Mouse (Mus musculus) ES-Bruce4 (cell line): ENCODE measurements at regions not wholly inside any gene's neighbourhood (a gene's known extent, or its start where the extent isn't known, plus 50 kb on each side); places are given as distances from the start of the nearest gene placed in this dataset.

Experiments used
- H3K27ac ChIP-seq: 2 replicates; pipeline ENCODE4 v1.5.1; 2012; ENCODE audit warnings: low read length, inconsistent platforms; ENCODE audit not compliant: insufficient read depth
- H3K27me3 ChIP-seq: 2 replicates; pipeline ENCODE4 v1.6.1; 2012; ENCODE audit warnings: mild to moderate bottlenecking, low read length, inconsistent platforms; ENCODE audit not compliant: control insufficient read depth, poor library complexity, insufficient read depth, severe bottlenecking
- H3K36me3 ChIP-seq: 2 replicates; pipeline ENCODE4 v1.6.1; 2012; ENCODE audit warnings: inconsistent platforms, mild to moderate bottlenecking, low read length, moderate library complexity; ENCODE audit not compliant: control insufficient read depth, poor library complexity, insufficient read depth, severe bottlenecking
- H3K4me1 ChIP-seq: one replicate; pipeline ENCODE4 v1.8.1; 2011; ENCODE audit warnings: low read length; ENCODE audit not compliant: control insufficient read depth, insufficient read depth
- H3K4me3 ChIP-seq: 2 replicates; pipeline ENCODE4 v1.5.1; 2011; ENCODE audit warnings: low read depth, mild to moderate bottlenecking, low read length
- H3K9ac ChIP-seq: 2 replicates; pipeline ENCODE4 v1.6.1; 2012; ENCODE audit warnings: low read depth, mild to moderate bottlenecking, inconsistent platforms; ENCODE audit not compliant: poor library complexity, severe bottlenecking
- H3K9me3 ChIP-seq: replicated peaks from 2 replicates; pipeline ENCODE4 v1.6.1; 2012; ENCODE audit warnings: mild to moderate bottlenecking, low read length, inconsistent platforms; ENCODE audit not compliant: control insufficient read depth, poor library complexity, insufficient read depth, severe bottlenecking
- CTCF ChIP-seq: IDR thresholded peaks from one replicate; pipeline ENCODE4 v1.8.1; 2011; ENCODE audit warnings: low read depth, low read length
- EP300 ChIP-seq: IDR thresholded peaks from 2 replicates; pipeline ENCODE4 v1.6.1; 2011; ENCODE audit warnings: low read depth, low read length; ENCODE audit not compliant: insufficient read depth
- POLR2A ChIP-seq: IDR thresholded peaks from one replicate; pipeline ENCODE4 v1.8.1; 2011; ENCODE audit warnings: low read length; ENCODE audit not compliant: insufficient read depth

DNA sequence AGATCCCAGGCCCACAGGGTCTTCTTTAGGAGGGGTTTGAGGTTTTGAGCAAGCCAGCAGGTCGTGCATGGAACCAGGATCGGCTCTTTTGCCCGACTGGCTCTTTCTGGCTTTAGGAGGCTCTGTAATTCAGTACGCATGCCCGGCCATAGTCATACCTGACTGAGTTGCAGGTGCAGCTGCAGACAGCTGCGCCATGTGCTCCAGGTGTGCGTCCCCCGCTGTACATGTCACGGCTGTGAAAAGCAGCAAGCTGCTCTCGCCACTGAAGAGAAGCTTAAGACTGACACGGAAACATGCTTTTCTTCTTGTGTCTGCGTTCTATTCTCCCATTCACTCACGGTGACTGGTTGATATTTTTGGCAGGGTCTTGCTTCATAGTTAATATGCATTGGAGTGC is 123.2 kb upstream of the Satb1 start:
- no peaks in the 10 kb centered on the region for H3K36me3 ChIP-seq
- H3K9me3 ChIP-seq, result peaks cover 5% of the 10 kb centered on the region
- H3K9ac ChIP-seq, result no peak overlapping the region
- no peak overlapping the region for H3K4me3 ChIP-seq
- no peak overlapping the region for H3K27ac ChIP-seq
- no peaks in the 10 kb centered on the region for H3K4me1 ChIP-seq
- TF ChIP-seq CTCF, result no peak
- TF ChIP-seq EP300, result no peak
- no peaks in the 10 kb centered on the region; the same call in 1 of the 2 replicates for H3K27me3 ChIP-seq

GRCm38 (mm10) chr17:51937707-51938106 is 104.6 kb upstream of the Satb1 start:
- no peak overlapping the region for H3K4me3 ChIP-seq
- H3K9me3 ChIP-seq, result no peaks in the 10 kb centered on the region
- no peak overlapping the region for H3K9ac ChIP-seq
- TF ChIP-seq EP300 (no peak), CTCF (no peak), POLR2A (no peak)
- no peaks in the 10 kb centered on the region for H3K36me3 ChIP-seq
- H3K4me1 ChIP-seq, result no peaks in the 10 kb centered on the region
- no peak overlapping the region for H3K27ac ChIP-seq
- H3K27me3 ChIP-seq, result no peaks in the 10 kb centered on the region

DNA sequence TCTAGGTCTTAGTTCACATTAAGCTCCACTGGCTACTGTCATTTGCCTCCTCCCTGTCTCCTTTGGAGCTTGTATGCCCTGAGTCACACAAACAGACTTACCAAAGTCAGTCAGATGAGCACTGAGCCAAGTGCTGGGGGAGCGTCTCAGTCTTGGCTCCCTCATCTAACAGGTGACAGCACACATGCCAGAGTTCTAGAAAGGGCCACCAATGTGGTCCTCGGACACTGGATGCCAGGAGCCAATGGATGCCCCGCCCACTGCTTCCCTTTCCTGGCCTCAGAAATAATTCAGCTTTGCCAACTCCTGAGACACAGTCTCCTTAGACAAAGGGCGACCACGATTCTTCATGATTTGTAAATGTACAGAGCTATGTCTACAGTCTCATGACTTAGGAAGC is 103.0 kb upstream of the Satb1 start:
- Histone ChIP-seq H3K4me3 (no peak overlapping the region), H3K27me3 (no peaks in the 10 kb centered on the region), H3K27ac (no peak overlapping the region), H3K9ac (no peak overlapping the region), H3K36me3 (no peaks in the 10 kb centered on the region), H3K9me3 (no peaks in the 10 kb centered on the region), H3K4me1 (no peaks in the 10 kb centered on the region)
- no peak for TF ChIP-seq CTCF

DNA sequence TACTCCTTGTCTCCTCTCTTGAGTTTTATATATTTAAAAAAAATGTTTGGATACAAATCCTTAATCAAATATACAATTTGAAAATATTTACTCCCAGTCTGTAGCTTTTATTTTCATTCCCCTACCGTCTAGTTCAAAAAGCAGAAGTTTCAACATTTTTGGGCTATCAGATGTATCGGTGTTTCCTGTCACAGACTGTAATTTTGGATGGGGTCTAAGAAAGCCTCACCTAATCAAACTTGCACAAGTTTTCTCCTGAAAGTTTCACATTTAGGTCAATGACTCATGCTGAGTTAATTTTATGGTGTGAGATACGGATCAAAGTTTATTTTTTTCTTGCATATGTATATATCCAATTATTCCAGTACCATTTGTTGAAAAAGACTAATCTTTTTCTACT is 93.3 kb upstream of the Satb1 start:
- Histone ChIP-seq H3K27ac (no peak overlapping the region), H3K9ac (no peak overlapping the region), H3K4me1 (no peaks in the 10 kb centered on the region), H3K4me3 (no peak overlapping the region), H3K9me3 (no peaks in the 10 kb centered on the region), H3K36me3 (no peaks in the 10 kb centered on the region), H3K27me3 (no peaks in the 10 kb centered on the region)
- no peak for TF ChIP-seq POLR2A
- no peak for TF ChIP-seq EP300
- no peak for TF ChIP-seq CTCF

GRCm38 (mm10) chr17:51907031-51907430 is 73.9 kb upstream of the Satb1 start:
- Histone ChIP-seq H3K4me3 (no peak overlapping the region), H3K9ac (no peak overlapping the region), H3K27ac (no peak overlapping the region), H3K36me3 (no peaks in the 10 kb centered on the region), H3K9me3 (no peaks in the 10 kb centered on the region), H3K27me3 (no peaks in the 10 kb centered on the region), H3K4me1 (no peaks in the 10 kb centered on the region)
- TF ChIP-seq EP300, result no peak
- TF ChIP-seq POLR2A, result no peak
- TF ChIP-seq CTCF, result no peak

DNA sequence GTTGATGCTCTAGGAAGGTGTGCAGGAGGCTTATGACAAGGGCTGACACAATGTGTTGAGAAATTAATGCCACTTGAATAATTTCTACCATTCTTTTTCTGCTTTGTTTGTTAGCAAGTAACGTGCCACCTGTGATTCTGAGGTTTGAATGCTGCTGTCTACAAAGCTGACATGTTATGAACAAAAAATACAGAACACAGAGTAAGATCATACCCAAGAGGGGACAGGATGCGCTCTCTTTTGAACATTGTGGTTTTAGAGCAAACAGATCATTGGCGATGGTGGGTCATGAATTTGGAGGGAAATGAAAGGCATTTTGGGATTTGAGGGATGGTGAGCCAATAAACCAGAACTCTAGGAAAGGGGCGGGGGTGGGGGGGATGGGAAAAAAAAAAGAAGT is 73.3 kb upstream of the Satb1 start:
- no peak overlapping the region for H3K9ac ChIP-seq
- TF ChIP-seq CTCF, result no peak
- TF ChIP-seq EP300, result no peak
- TF ChIP-seq POLR2A, result no peak
- H3K27me3 ChIP-seq, result no peaks in the 10 kb centered on the region
- H3K36me3 ChIP-seq, result no peaks in the 10 kb centered on the region
- no peak overlapping the region for H3K4me3 ChIP-seq
- no peak overlapping the region for H3K27ac ChIP-seq
- no peaks in the 10 kb centered on the region for H3K9me3 ChIP-seq
- no peaks in the 10 kb centered on the region for H3K4me1 ChIP-seq

GRCm38 (mm10) chr17:51903885-51904284 is 70.8 kb upstream of the Satb1 start:
- Histone ChIP-seq H3K4me1 (no peaks in the 10 kb centered on the region), H3K9ac (no peak overlapping the region), H3K36me3 (no peaks in the 10 kb centered on the region), H3K27ac (no peak overlapping the region), H3K4me3 (no peak overlapping the region), H3K9me3 (no peaks in the 10 kb centered on the region), H3K27me3 (no peaks in the 10 kb centered on the region)
- TF ChIP-seq CTCF, result no peak
- no peak for TF ChIP-seq EP300
- TF ChIP-seq POLR2A, result no peak
